Mouse (Mus musculus) midbrain, embryonic 16.5 days (tissue): Measurements from ENCODE around the gene Fry. TPM values are rescaled to one million over a fixed set of nuclear protein-coding genes. Genes with fewer than 3 reads are reported as not detected.

Experiments
- ATAC-seq: fragments of 200-750 bp; cut with Nextera tagmentation; 2 replicates; pipeline ENCODE4 v1.8.0; 2017; ENCODE audit warnings: moderate TSS enrichment
- H3K27ac ChIP-seq: fragments of 300-500 bp; sonication (generic); 2 replicates; pipeline ENCODE4 v1.5.1; 2014; ENCODE audit warnings: mild to moderate bottlenecking, low read length, mixed read lengths
- H3K27me3 ChIP-seq: fragments of 300-500 bp; sonication (generic); 2 replicates; pipeline ENCODE4 v1.6.1; 2014; ENCODE audit warnings: low read depth, low read length, mixed read lengths; ENCODE audit not compliant: control insufficient read depth, insufficient read depth
- H3K36me3 ChIP-seq: fragments of 300-500 bp; sonication (generic); 2 replicates; pipeline ENCODE4 v1.6.1; 2014; ENCODE audit warnings: mild to moderate bottlenecking, low read length, moderate library complexity, mixed read lengths; ENCODE audit not compliant: control insufficient read depth, insufficient read depth
- H3K4me1 ChIP-seq: fragments of 300-500 bp; sonication (generic); 2 replicates; pipeline ENCODE4 v1.6.1; 2014; ENCODE audit warnings: mild to moderate bottlenecking, low read length, mixed read lengths; ENCODE audit not compliant: control insufficient read depth, insufficient read depth
- H3K4me2 ChIP-seq: fragments of 300-500 bp; sonication (generic); 2 replicates; pipeline ENCODE4 v1.6.1; 2014; ENCODE audit warnings: mild to moderate bottlenecking, low read length, mixed read lengths
- H3K4me3 ChIP-seq: fragments of 300-500 bp; sonication (generic); 2 replicates; pipeline ENCODE4 v1.5.1; 2014; ENCODE audit warnings: low read depth, mild to moderate bottlenecking, low read length, moderate library complexity, mixed read lengths
- H3K9ac ChIP-seq: fragments of 300-500 bp; sonication (generic); 2 replicates; pipeline ENCODE4 v1.6.1; 2014; ENCODE audit warnings: low read depth, low read length, mixed read lengths
- H3K9me3 ChIP-seq: fragments of 300-500 bp; sonication (generic); replicated peaks from 2 replicates; pipeline ENCODE4 v1.6.1; 2014; ENCODE audit warnings: mild to moderate bottlenecking, low read length, mixed read lengths; ENCODE audit not compliant: control insufficient read depth, poor library complexity, severe bottlenecking
- WGBS: fragments of 180-500 bp; shearing (Covaris S2); extraction: QIAGEN DNeasy Blood & Tissue Kit; methylation state at CpG from one replicate; pipeline ENCODE4 v1.1.7; 2014; 5-methylcytosine and 5-hydroxymethylcytosine counted together
- polyA plus RNA-seq: library from polyadenylated mRNA; unstranded; fragments of >200 nt; fragmentation: Nextera tagmentation; extraction: Ambion mirVana; gene quantifications from 2 replicates; pipeline ENCODE4 v1.2.1, GENCODE M21; 2015

Fry gene
- polyA plus RNA-seq, 1 experiment from 2014 or later, result 64.1 TPM

- H3K4me1 ChIP-seq, result 0 out of 2 replicates have a peak, but pooled peaks cover 4% of the 10 kb centered on the region
- H3K36me3 ChIP-seq, result no peaks in the 10 kb centered on the region
- H3K9ac ChIP-seq, result no peak overlapping the region
- peak; percentile 84; the same call in 1 of the 2 replicates for ATAC-seq
- WGBS, result 59% methylated on average over 17 of the region's 17 CpGs
- no peak overlapping the region for H3K27ac ChIP-seq
- no peaks in the 10 kb centered on the region for H3K27me3 ChIP-seq
- no peaks in the 10 kb centered on the region for H3K9me3 ChIP-seq
- no peak overlapping the region for H3K4me3 ChIP-seq
- H3K4me2 ChIP-seq, result peak overlapping the region; percentile 19
These were observed 114.9 kb downstream of the Fry start for GRCm38 (mm10) chr5:150233154-150233886.

GRCm38 (mm10) chr5:150235931-150236330 lies 117.5 kb downstream of the Fry start:
- no peaks in the 10 kb centered on the region for H3K9me3 ChIP-seq
- no peaks in the 10 kb centered on the region for H3K27me3 ChIP-seq
- 0 out of 2 replicates have a peak, but pooled peaks cover 4% of the 10 kb centered on the region for H3K4me1 ChIP-seq
- WGBS, result 94% methylated on average over 5 of the region's 5 CpGs
- H3K4me2 ChIP-seq, result no peak overlapping the region
- no peak overlapping the region for H3K9ac ChIP-seq
- ATAC-seq, result no peak
- no peak overlapping the region for H3K27ac ChIP-seq
- no peaks in the 10 kb centered on the region for H3K36me3 ChIP-seq
- no peak overlapping the region for H3K4me3 ChIP-seq

GRCm38 (mm10) chr5:150236597-150236996 lies 118.2 kb downstream of the Fry start:
- ATAC-seq, result no peak
- Histone ChIP-seq H3K4me3 (no peak overlapping the region), H3K4me1 (0 out of 2 replicates have a peak, but pooled peaks cover 4% of the 10 kb centered on the region), H3K4me2 (no peak overlapping the region), H3K36me3 (no peaks in the 10 kb centered on the region), H3K9me3 (no peaks in the 10 kb centered on the region), H3K9ac (no peak overlapping the region), H3K27me3 (no peaks in the 10 kb centered on the region), H3K27ac (no peak overlapping the region)

GRCm38 (mm10) chr5:150241638-150242037 lies 123.2 kb downstream of the Fry start:
- no peak overlapping the region for H3K4me2 ChIP-seq
- no peak for ATAC-seq
- H3K4me1 ChIP-seq, result no peaks in the 10 kb centered on the region
- no peaks in the 10 kb centered on the region for H3K27me3 ChIP-seq
- no peaks in the 10 kb centered on the region for H3K36me3 ChIP-seq
- no peak overlapping the region for H3K9ac ChIP-seq
- H3K27ac ChIP-seq, result no peak overlapping the region
- H3K9me3 ChIP-seq, result no peaks in the 10 kb centered on the region
- 59% methylated on average over 9 of the region's 9 CpGs for WGBS
- H3K4me3 ChIP-seq, result no peak overlapping the region

GRCm38 (mm10) chr5:150246737-150247136 lies 128.3 kb downstream of the Fry start:
- Histone ChIP-seq H3K4me2 (no peak overlapping the region), H3K36me3 (no peaks in the 10 kb centered on the region), H3K9me3 (no peaks in the 10 kb centered on the region), H3K4me1 (no peaks in the 10 kb centered on the region), H3K27ac (no peak overlapping the region), H3K9ac (no peak overlapping the region), H3K4me3 (no peak overlapping the region), H3K27me3 (no peaks in the 10 kb centered on the region)
- 61% methylated on average over 3 of the region's 3 CpGs for WGBS
- ATAC-seq, result no peak

GRCm38 (mm10) chr5:150257764-150258163 lies 139.3 kb downstream of the Fry start:
- ATAC-seq, result no peak
- Histone ChIP-seq H3K4me3 (no peak overlapping the region), H3K27me3 (no peaks in the 10 kb centered on the region), H3K9me3 (no peaks in the 10 kb centered on the region), H3K27ac (no peak overlapping the region), H3K4me2 (peak overlapping the region; percentile 76; the same call in 1 of the 2 replicates), H3K36me3 (no peaks in the 10 kb centered on the region), H3K4me1 (peaks cover 17% of the 10 kb centered on the region), H3K9ac (no peak overlapping the region)
- WGBS, result 87% methylated on average over 7 of the region's 7 CpGs

GRCm38 (mm10) chr5:150259191-150260053 lies 141.0 kb downstream of the Fry start:
- Histone ChIP-seq H3K27me3 (no peaks in the 10 kb centered on the region), H3K4me1 (peaks cover 31% of the 10 kb centered on the region), H3K9me3 (no peaks in the 10 kb centered on the region), H3K4me3 (peak overlapping the region; percentile 56), H3K27ac (peak overlapping the region; percentile 97), H3K9ac (peak overlapping the region; percentile 87), H3K4me2 (peak overlapping the region; percentile 76), H3K36me3 (no peaks in the 10 kb centered on the region)
- WGBS, result 1% methylated on average over 28 of the region's 29 CpGs
- ATAC-seq, result peak; percentile 92

- H3K4me3 ChIP-seq, result peak overlapping the region; percentile 56
- no peaks in the 10 kb centered on the region for H3K36me3 ChIP-seq
- peak overlapping the region; percentile 87 for H3K9ac ChIP-seq
- 13% methylated on average over 9 of the region's 9 CpGs for WGBS
- H3K9me3 ChIP-seq, result no peaks in the 10 kb centered on the region
- peaks cover 37% of the 10 kb centered on the region for H3K4me1 ChIP-seq
- peak; percentile 75 for ATAC-seq
- no peaks in the 10 kb centered on the region for H3K27me3 ChIP-seq
- H3K27ac ChIP-seq, result peak overlapping the region; percentile 97
- H3K4me2 ChIP-seq, result peak overlapping the region; percentile 76
These were observed 141.6 kb downstream of the Fry start for GRCm38 (mm10) chr5:150260054-150260386.

- H3K4me1 ChIP-seq, result peaks cover 38% of the 10 kb centered on the region
- peak overlapping the region; percentile 97 for H3K27ac ChIP-seq
- no peaks in the 10 kb centered on the region for H3K36me3 ChIP-seq
These were observed 142.9 kb downstream of the Fry start for GRCm38 (mm10) chr5:150261361-150261760.

More at GRCm38 (mm10) chr5:150261361-150261760, 142.9 kb downstream of the Fry start:
- H3K27me3 ChIP-seq, result no peaks in the 10 kb centered on the region
- H3K9me3 ChIP-seq, result no peaks in the 10 kb centered on the region
- H3K4me2 ChIP-seq, result peak overlapping the region; percentile 76
- no peak for ATAC-seq
- peak overlapping the region; percentile 56 for H3K4me3 ChIP-seq
- 42% methylated on average over 4 of the region's 4 CpGs for WGBS
- peak overlapping the region; percentile 87 for H3K9ac ChIP-seq
